Mouse (Mus musculus): ENCODE measurements around the gene Auts2. TPM values are rescaled to one million over a fixed set of nuclear protein-coding genes. Genes with fewer than 3 reads are reported as not detected.

The Auts2 gene
- polyA plus RNA-seq, 1 experiment from 2014 or later: 74.1 TPM

DNA sequence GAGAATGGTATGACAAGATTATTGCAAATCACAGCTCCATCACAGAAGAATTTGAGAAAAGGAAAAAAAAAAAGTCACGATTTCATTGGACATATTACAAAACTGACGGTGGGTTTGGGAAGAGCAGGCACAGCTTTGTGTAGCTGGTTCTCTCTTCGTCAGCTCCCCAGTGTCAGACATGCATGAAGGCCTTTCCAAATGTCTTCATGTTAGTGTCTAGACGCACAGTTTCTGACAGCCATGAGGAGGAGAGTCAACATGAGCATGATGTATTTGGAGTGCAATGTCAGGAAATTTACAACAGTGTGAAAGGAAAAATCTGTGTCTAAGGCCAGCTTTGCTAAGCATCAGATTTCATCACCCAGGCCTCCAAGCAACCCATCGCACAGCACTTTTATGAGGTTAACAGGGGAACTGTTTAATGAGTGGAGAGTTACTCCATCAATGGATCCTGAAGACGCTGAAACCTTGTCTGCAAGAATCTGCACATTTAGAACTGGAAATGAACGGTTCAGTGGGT, 534.4 kb downstream of the Auts2 start:
- Histone ChIP-seq H3K27ac (no peak overlapping the region), H3K4me2 (replicated peaks) (no peak overlapping the region), H3K4me1 (no peaks in the 10 kb centered on the region), H3K9ac (no peak overlapping the region), H3K27me3 (replicated peaks) (no peaks in the 10 kb centered on the region), H3K36me3 (no peaks in the 10 kb centered on the region), H3K4me3 (no peak overlapping the region), H3K9me3 (no peaks in the 10 kb centered on the region)
- WGBS: 71% methylated on average over 7 of the region's 7 CpGs
- ATAC-seq (ENCODE audit: low FRiP score, low read depth): no peak

GRCm38 (mm10) chr5:132007907-132008306, 535.2 kb downstream of the Auts2 start:
- 82% methylated on average over 4 of the region's 4 CpGs for WGBS
- Histone ChIP-seq H3K27me3 (replicated peaks) (no peaks in the 10 kb centered on the region), H3K9ac (no peak overlapping the region), H3K4me3 (no peak overlapping the region), H3K27ac (no peak overlapping the region), H3K9me3 (no peaks in the 10 kb centered on the region), H3K4me2 (replicated peaks) (no peak overlapping the region), H3K36me3 (no peaks in the 10 kb centered on the region), H3K4me1 (no peaks in the 10 kb centered on the region)
- no peak for ATAC-seq (ENCODE audit: low FRiP score, low read depth)

DNA sequence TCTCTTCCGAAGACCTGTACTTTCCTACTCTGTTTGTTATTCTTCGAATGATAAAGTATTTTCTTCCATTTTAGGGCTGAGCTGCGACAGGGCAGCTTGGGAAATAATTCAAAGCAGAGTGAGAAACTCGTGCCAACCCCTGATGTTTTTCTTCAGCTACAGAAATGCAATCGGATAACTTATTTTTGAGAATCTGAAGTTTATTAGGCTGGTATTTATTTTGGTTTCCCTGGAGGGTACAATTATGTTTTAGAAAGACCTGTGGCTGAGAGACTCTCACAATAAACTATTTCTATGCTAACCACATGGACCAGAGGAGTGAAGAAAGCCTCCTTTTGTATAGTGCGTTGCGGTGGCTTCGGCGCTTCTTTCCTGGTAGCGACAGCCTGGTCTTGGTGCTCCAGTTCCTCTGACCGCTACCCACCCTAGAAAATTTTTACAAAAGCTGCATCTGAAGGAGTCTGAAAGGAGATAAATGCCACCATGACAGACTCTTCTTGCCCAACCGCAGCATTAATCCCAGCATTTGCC, 550.4 kb downstream of the Auts2 start:
- Histone ChIP-seq H3K36me3 (no peaks in the 10 kb centered on the region), H3K27me3 (replicated peaks) (no peaks in the 10 kb centered on the region), H3K4me3 (no peak overlapping the region), H3K27ac (no peak overlapping the region), H3K9ac (no peak overlapping the region), H3K4me2 (replicated peaks) (no peak overlapping the region), H3K4me1 (peaks cover 16% of the 10 kb centered on the region), H3K9me3 (no peaks in the 10 kb centered on the region)
- ATAC-seq (ENCODE audit: low FRiP score, low read depth): no peak
- 79% methylated on average over 12 of the region's 12 CpGs for WGBS

- H3K27me3 ChIP-seq (replicated peaks): no peaks in the 10 kb centered on the region
- H3K27ac ChIP-seq: no peak overlapping the region
- no peaks in the 10 kb centered on the region for H3K9me3 ChIP-seq
- H3K4me2 ChIP-seq (replicated peaks): no peak overlapping the region
- no peak for ATAC-seq (ENCODE audit: low FRiP score, low read depth)
- 86% methylated on average over 6 of the region's 6 CpGs for WGBS
- H3K9ac ChIP-seq: no peak overlapping the region
- H3K4me1 ChIP-seq: peaks cover 16% of the 10 kb centered on the region
- no peaks in the 10 kb centered on the region for H3K36me3 ChIP-seq
- H3K4me3 ChIP-seq: no peak overlapping the region
Measured at GRCm38 (mm10) chr5:131992268-131992667, 550.9 kb downstream of the Auts2 start.

DNA sequence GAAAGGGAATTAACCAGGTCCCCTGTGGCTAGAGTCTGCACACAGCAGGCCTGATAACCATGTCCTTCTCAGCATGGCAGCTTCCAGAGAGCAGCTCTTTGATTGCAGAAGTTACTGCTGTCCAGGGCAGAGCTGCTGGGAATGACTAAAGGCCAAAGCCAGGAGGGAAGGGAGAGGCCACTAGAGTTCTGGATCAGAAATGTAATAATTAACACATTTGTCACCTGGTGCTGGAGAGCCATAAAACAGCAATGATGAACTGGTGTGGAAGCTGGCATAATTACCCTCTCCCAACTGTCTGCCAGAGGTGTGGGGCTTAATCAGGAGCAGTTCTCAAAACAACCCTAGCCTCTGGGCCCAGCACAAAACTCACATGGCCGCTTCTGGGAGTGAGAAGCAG, 552.6 kb downstream of the Auts2 start:
- Histone ChIP-seq H3K9ac (no peak overlapping the region), H3K27me3 (replicated peaks) (no peaks in the 10 kb centered on the region), H3K4me3 (no peak overlapping the region), H3K4me1 (peaks cover 16% of the 10 kb centered on the region), H3K36me3 (no peaks in the 10 kb centered on the region), H3K27ac (no peak overlapping the region), H3K4me2 (replicated peaks) (no peak overlapping the region), H3K9me3 (no peaks in the 10 kb centered on the region)
- ATAC-seq (ENCODE audit: low FRiP score, low read depth): no peak
- WGBS: 59% methylated on average over 1 of the region's 1 CpGs

GRCm38 (mm10) chr5:131981451-131981850, 561.7 kb downstream of the Auts2 start:
- H3K9me3 ChIP-seq: no peaks in the 10 kb centered on the region
- H3K36me3 ChIP-seq: no peaks in the 10 kb centered on the region
- no peaks in the 10 kb centered on the region for H3K4me1 ChIP-seq
- no peak overlapping the region for H3K9ac ChIP-seq
- no peak overlapping the region for H3K4me3 ChIP-seq
- no peak overlapping the region for H3K4me2 ChIP-seq (replicated peaks)
- ATAC-seq (ENCODE audit: low FRiP score, low read depth): no peak
- H3K27ac ChIP-seq: no peak overlapping the region
- H3K27me3 ChIP-seq (replicated peaks): no peaks in the 10 kb centered on the region
- WGBS: 89% methylated on average over 3 of the region's 3 CpGs

- Histone ChIP-seq H3K9ac (no peak overlapping the region), H3K4me2 (replicated peaks) (no peak overlapping the region), H3K27ac (no peak overlapping the region), H3K36me3 (no peaks in the 10 kb centered on the region), H3K27me3 (replicated peaks) (no peaks in the 10 kb centered on the region), H3K4me1 (no peaks in the 10 kb centered on the region), H3K9me3 (no peaks in the 10 kb centered on the region), H3K4me3 (no peak overlapping the region)
- 76% methylated on average over 9 of the region's 9 CpGs for WGBS
- ATAC-seq (ENCODE audit: low FRiP score, low read depth): no peak
Measured at GRCm38 (mm10) chr5:131978939-131979338, 564.2 kb downstream of the Auts2 start.

DNA sequence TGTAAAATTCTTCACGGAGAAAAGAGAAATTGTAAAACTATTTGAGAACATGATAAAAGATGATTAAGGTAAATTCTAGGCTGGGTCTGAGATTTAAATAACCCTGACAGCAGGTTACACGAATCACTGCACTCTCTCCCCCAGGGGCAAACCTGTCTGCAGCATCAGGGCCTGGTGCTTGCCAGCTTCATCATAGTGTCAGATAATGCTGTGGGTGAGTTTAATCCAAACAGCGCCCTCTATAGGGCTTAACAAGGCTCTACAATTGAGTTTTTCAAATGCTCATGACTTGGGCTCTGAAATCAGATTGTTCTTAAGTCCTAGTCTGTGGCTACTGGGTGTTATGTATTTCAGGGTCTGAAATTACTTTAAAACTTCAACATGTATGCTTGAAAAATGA, 565.6 kb downstream of the Auts2 start:
- Histone ChIP-seq H3K4me1 (no peaks in the 10 kb centered on the region), H3K9me3 (no peaks in the 10 kb centered on the region), H3K36me3 (no peaks in the 10 kb centered on the region), H3K27me3 (replicated peaks) (no peaks in the 10 kb centered on the region), H3K9ac (no peak overlapping the region), H3K27ac (no peak overlapping the region), H3K4me2 (replicated peaks) (no peak overlapping the region), H3K4me3 (no peak overlapping the region)
- no peak for ATAC-seq (ENCODE audit: low FRiP score, low read depth)
- WGBS: 59% methylated on average over 3 of the region's 3 CpGs

- Histone ChIP-seq H3K36me3 (no peaks in the 10 kb centered on the region), H3K4me2 (replicated peaks) (no peak overlapping the region), H3K9me3 (no peaks in the 10 kb centered on the region), H3K4me1 (no peaks in the 10 kb centered on the region), H3K27me3 (replicated peaks) (no peaks in the 10 kb centered on the region), H3K4me3 (no peak overlapping the region), H3K27ac (no peak overlapping the region), H3K9ac (no peak overlapping the region)
- WGBS: 87% methylated on average over 2 of the region's 2 CpGs
- ATAC-seq (ENCODE audit: low FRiP score, low read depth): no peak
Measured at GRCm38 (mm10) chr5:131971901-131972300, 571.2 kb downstream of the Auts2 start.

DNA sequence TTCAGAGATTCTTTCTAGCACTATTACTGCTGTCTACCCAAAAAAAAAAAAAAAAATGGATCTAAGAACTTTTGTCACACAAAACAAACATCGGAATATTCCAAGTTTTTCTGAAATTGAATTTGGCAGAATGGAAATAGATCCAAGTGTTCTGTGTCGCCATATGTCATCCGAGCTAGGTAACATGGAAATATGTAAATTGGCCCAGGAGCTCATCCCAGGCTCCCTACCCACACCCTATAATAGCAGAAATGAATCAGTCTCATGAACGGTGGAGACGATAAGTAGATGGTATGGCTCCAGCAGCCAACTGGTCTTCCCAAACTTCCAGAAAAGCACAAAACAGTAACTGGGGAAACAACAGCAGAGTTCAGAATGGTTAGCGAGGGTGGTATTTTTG, 577.6 kb downstream of the Auts2 start:
- WGBS: 93% methylated on average over 6 of the region's 6 CpGs
- H3K9ac ChIP-seq: no peak overlapping the region
- no peaks in the 10 kb centered on the region for H3K4me1 ChIP-seq
- no peaks in the 10 kb centered on the region for H3K27me3 ChIP-seq (replicated peaks)
- no peaks in the 10 kb centered on the region; the same call in 1 of the 2 replicates for H3K36me3 ChIP-seq
- H3K9me3 ChIP-seq: no peaks in the 10 kb centered on the region; the same call in 1 of the 2 replicates
- H3K4me3 ChIP-seq: no peak overlapping the region
- no peak for ATAC-seq (ENCODE audit: low FRiP score, low read depth)
- no peak overlapping the region for H3K27ac ChIP-seq
- H3K4me2 ChIP-seq (replicated peaks): no peak overlapping the region

DNA sequence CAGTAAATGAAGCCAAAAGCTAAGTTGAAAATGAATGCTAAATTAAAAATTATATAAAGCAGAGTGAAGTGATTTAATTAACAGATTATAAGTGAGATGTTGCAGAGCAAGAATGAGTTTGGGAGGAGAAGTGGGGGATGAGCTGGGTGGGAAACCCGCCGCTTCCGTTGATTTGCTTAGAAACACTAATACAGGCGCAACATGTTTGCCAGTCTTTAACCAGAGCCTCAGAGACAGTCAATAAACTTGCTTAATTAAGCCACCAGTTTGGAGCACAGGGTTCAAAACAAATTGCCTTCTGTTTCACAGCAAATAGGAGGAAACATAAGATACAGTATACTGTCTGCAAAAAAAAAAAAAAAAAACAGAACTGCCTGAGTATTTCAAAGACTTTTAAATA, 579.6 kb downstream of the Auts2 start:
- Histone ChIP-seq H3K36me3 (no peaks in the 10 kb centered on the region; the same call in 1 of the 2 replicates), H3K4me1 (no peaks in the 10 kb centered on the region), H3K27me3 (replicated peaks) (no peaks in the 10 kb centered on the region), H3K4me3 (no peak overlapping the region), H3K9ac (no peak overlapping the region), H3K27ac (no peak overlapping the region), H3K9me3 (no peaks in the 10 kb centered on the region; the same call in 1 of the 2 replicates), H3K4me2 (replicated peaks) (no peak overlapping the region)
- WGBS: 94% methylated on average over 4 of the region's 4 CpGs
- ATAC-seq (ENCODE audit: low FRiP score, low read depth): no peak

- 83% methylated on average over 2 of the region's 2 CpGs for WGBS
- no peak overlapping the region for H3K9ac ChIP-seq
Measured at GRCm38 (mm10) chr5:131961859-131962258, 581.3 kb downstream of the Auts2 start.

GRCm38 (mm10) chr5:131960432-131960831, 582.7 kb downstream of the Auts2 start:
- Histone ChIP-seq H3K4me3 (no peak overlapping the region), H3K4me1 (no peaks in the 10 kb centered on the region; the same call in 1 of the 2 replicates), H3K27me3 (replicated peaks) (no peaks in the 10 kb centered on the region), H3K4me2 (replicated peaks) (no peak overlapping the region), H3K9me3 (no peaks in the 10 kb centered on the region; the same call in 1 of the 2 replicates), H3K27ac (no peak overlapping the region), H3K36me3 (no peaks in the 10 kb centered on the region; the same call in 1 of the 2 replicates), H3K9ac (no peak overlapping the region)
- no peak for ATAC-seq (ENCODE audit: low FRiP score, low read depth)

More at GRCm38 (mm10) chr5:131961859-131962258, 581.3 kb downstream of the Auts2 start:
- no peak for ATAC-seq (ENCODE audit: low FRiP score, low read depth)
- H3K4me2 ChIP-seq (replicated peaks): no peak overlapping the region
- H3K4me1 ChIP-seq: no peaks in the 10 kb centered on the region
- H3K9me3 ChIP-seq: no peaks in the 10 kb centered on the region; the same call in 1 of the 2 replicates
- no peaks in the 10 kb centered on the region for H3K27me3 ChIP-seq (replicated peaks)
- H3K27ac ChIP-seq: no peak overlapping the region
- no peak overlapping the region for H3K4me3 ChIP-seq
- no peaks in the 10 kb centered on the region; the same call in 1 of the 2 replicates for H3K36me3 ChIP-seq

All from neural tube, embryonic 12.5 days (tissue).